Mouse (Mus musculus) R1 (cell line): Measurements from ENCODE around the gene Sst.

Experiments used
- DNase-seq: peaks from one replicate; pipeline ENCODE4 v3.0.0-alpha.2; 2018; ENCODE audit warnings: low read depth, low spot score

Gene Sst

GRCm38 (mm10) chr16:23887910-23888579, 2.7 kb downstream of the Sst start:
- no peak for DNase-seq

- no peak for DNase-seq
Measured at GRCm38 (mm10) chr16:23885098-23885497, 5.7 kb downstream of the Sst start.

- no peak for DNase-seq
Measured at GRCm38 (mm10) chr16:23855242-23855641, 35.5 kb downstream of the Sst start.

- no peak for DNase-seq
Measured at GRCm38 (mm10) chr16:23849720-23850119, 41.0 kb downstream of the Sst start.

- no peak for DNase-seq
Measured at GRCm38 (mm10) chr16:23849176-23849575, 41.6 kb downstream of the Sst start.

- DNase-seq: no peak
Measured at GRCm38 (mm10) chr16:23844622-23845021, 46.1 kb downstream of the Sst start.

GRCm38 (mm10) chr16:23842609-23843008, 48.1 kb downstream of the Sst start:
- no peak for DNase-seq
